Mouse (Mus musculus): ENCODE results near the gene Hspb6. TPM values are rescaled to one million over a fixed set of nuclear protein-coding genes. Genes with fewer than 3 reads are reported as not detected.

The Hspb6 gene
- polyA plus RNA-seq, 1 experiment, result 129 TPM

DNA sequence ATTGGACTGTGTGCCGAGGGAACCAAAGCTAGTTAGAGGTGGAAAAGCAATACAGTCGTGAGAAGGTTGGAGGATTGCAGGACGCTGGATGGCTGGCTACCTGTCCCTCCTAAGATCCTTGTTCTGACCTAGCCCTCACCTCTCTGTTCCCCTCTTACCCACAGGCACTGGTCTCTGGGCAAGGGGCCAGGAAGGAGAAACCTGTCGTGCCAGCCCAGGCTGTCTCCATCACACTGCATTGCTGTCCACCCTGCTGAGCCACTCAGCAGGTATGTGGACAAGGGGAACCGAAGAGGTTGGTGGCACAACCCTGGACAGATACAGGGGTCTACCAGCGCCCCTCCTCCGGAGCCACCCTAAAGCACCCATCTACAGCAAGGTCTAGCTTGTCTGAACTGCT, 48.7 kb downstream of the Hspb6 start:
- peak; percentile 75 for DNase-seq
- Histone ChIP-seq H3K4me1 (ENCODE audit: control insufficient read depth, insufficient read depth, low read length) (0 out of 2 replicates have a peak, but pooled peaks cover 4% of the 10 kb centered on the region), H3K4me3 (replicated peaks; ENCODE audit: extremely low read depth, low read depth, low read length) (no peak overlapping the region)
- WGBS, result 61% methylated on average over 7 of the region's 7 CpGs
- TF ChIP-seq CTCF (IDR thresholded peaks at IDR 0.05; ENCODE audit: insufficient read depth, low read length), result no peak
- TF ChIP-seq POLR2A (IDR thresholded peaks at IDR 0.05; ENCODE audit: borderline replicate concordance, extremely low read depth, low read depth, low read length), result no peak

DNA sequence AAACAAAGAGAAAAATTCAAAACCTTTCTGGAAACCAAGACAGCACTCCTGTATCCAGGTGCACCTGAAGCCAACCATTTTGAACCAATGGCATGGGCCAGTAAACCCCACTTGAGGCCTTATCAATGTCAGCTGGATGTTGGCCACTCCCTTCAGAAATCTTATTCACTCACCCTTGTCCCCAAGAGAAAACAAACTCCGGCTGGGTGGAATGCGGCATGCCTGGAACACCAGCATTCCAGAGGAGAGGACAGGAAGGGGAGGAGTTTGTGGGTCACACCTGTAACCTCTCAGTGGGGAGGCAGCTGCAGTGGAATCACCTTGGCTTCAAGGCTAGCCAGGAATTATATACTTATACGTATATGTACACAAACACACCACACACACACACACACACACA, 50.6 kb downstream of the Hspb6 start:
- DNase-seq, result peak; percentile 81
- Histone ChIP-seq H3K4me3 (replicated peaks; ENCODE audit: extremely low read depth, low read depth, low read length) (no peak overlapping the region), H3K4me1 (ENCODE audit: control insufficient read depth, insufficient read depth, low read length) (0 out of 2 replicates have a peak, but pooled peaks cover 4% of the 10 kb centered on the region)
- 20% methylated on average over 3 of the region's 3 CpGs for WGBS
- peak; percentile 44; the same call in 1 of the 2 replicates for TF ChIP-seq POLR2A (IDR thresholded peaks at IDR 0.05; ENCODE audit: borderline replicate concordance, extremely low read depth, low read depth, low read length)
- no peak for TF ChIP-seq CTCF (IDR thresholded peaks at IDR 0.05; ENCODE audit: insufficient read depth, low read length)

DNA sequence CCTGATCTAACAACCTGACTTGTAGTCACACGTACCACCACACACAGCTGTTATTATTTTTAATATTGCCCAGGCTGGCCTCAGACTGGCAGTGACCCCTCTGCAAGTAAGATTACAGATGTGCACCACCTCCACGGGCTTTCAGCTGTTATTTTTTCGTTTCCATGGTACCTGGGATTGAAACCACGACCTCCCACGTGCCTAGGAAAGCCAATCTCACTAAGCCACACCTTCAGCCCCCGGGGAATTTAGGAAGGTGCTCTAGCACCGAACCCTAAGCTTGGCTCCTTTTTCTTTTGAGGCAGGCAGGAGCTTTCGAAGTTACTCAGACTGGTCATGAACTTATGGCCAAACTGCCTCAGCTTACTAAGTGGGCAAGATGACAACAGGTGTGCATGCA, 52.4 kb downstream of the Hspb6 start:
- Histone ChIP-seq H3K4me1 (ENCODE audit: control insufficient read depth, insufficient read depth, low read length) (peaks cover 6% of the 10 kb centered on the region; the same call in 1 of the 2 replicates), H3K4me3 (replicated peaks; ENCODE audit: extremely low read depth, low read depth, low read length) (no peak overlapping the region)
- 44% methylated on average over 8 of the region's 8 CpGs for WGBS
- TF ChIP-seq POLR2A (IDR thresholded peaks at IDR 0.05; ENCODE audit: borderline replicate concordance, extremely low read depth, low read depth, low read length) (no peak), CTCF (IDR thresholded peaks at IDR 0.05; ENCODE audit: insufficient read depth, low read length) (no peak)
- no peak for DNase-seq

DNA sequence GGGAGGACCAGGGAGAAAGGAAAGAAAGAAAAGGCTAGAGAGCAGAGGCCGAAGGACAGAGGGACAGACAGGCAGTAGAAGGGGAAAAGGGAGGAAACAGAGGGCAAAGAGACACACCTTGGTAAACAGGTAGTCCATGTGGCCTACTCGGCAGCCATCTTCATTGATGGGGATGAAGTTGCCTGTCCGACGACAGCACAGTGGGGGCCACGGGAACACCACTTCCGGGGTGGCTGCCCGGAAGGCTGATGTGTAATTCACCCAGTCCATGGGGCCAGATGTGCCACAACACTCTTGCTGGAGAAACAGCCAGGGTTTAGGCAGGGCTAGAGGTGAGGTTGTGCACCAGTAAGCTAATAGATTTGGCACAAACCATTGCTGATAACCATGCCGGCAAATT, 53.0 kb downstream of the Hspb6 start:
- H3K4me1 ChIP-seq (ENCODE audit: control insufficient read depth, insufficient read depth, low read length), result peaks cover 6% of the 10 kb centered on the region; the same call in 1 of the 2 replicates
- 89% methylated on average over 8 of the region's 8 CpGs for WGBS
- TF ChIP-seq CTCF (IDR thresholded peaks at IDR 0.05; ENCODE audit: insufficient read depth, low read length) (no peak), POLR2A (IDR thresholded peaks at IDR 0.05; ENCODE audit: borderline replicate concordance, extremely low read depth, low read depth, low read length) (no peak)
- DNase-seq, result no peak
- no peak overlapping the region for H3K4me3 ChIP-seq (replicated peaks; ENCODE audit: extremely low read depth, low read depth, low read length)

Other genes with a start within 250 kb of the Hspb6 start
- 141 and 163 TPM in 2 replicates for gene Alkbh6, start 243.5 kb upstream of the Hspb6 start, polyA plus RNA-seq (2012; rRNA removed)
- 14.5 and 21.5 TPM in 2 replicates for gene Syne4, start 237.4 kb upstream of the Hspb6 start, polyA plus RNA-seq (2012; rRNA removed)
- 0.50 and 0.55 TPM in 2 replicates for gene E130208F15Rik, start 230.4 kb upstream of the Hspb6 start, polyA plus RNA-seq (2012; rRNA removed)
- gene Sdhaf1, start 228.3 kb upstream of the Hspb6 start, polyA plus RNA-seq (2012; rRNA removed), result 14.2 and 21.4 TPM in 2 replicates
- gene Lrfn3, start 189.4 kb upstream of the Hspb6 start, polyA plus RNA-seq (2012; rRNA removed), result 8.7 and 10.9 TPM in 2 replicates
- gene Tyrobp, start 138.4 kb upstream of the Hspb6 start, polyA plus RNA-seq (2012; rRNA removed), result 328 and 425 TPM in 2 replicates
- 33.9 and 37.1 TPM in 2 replicates for gene Hcst, start 132.3 kb upstream of the Hspb6 start, polyA plus RNA-seq (2012; rRNA removed)
- gene Nfkbid, start 130.4 kb upstream of the Hspb6 start, polyA plus RNA-seq (2012; rRNA removed), result 7.2 and 8.6 TPM in 2 replicates
- gene Aplp1, start 106.6 kb upstream of the Hspb6 start, polyA plus RNA-seq (2012; rRNA removed), result 9.5 and 11.8 TPM in 2 replicates
- gene Kirrel2, start 94.5 kb upstream of the Hspb6 start, polyA plus RNA-seq (2012; rRNA removed), result not detected in 2 replicates
- not detected in 2 replicates for gene Nphs1, start 93.9 kb upstream of the Hspb6 start, polyA plus RNA-seq (2012; rRNA removed)
- 0.12 TPM in 1 of 2 replicates, not detected in the other for gene Prodh2, start 58.6 kb upstream of the Hspb6 start, polyA plus RNA-seq (2012; rRNA removed)
- 21.4 and 24.0 TPM in 2 replicates for gene Arhgap33, start 17.1 kb upstream of the Hspb6 start, polyA plus RNA-seq (2012; rRNA removed)
- gene Proser3, start 121 bp downstream of the Hspb6 start, polyA plus RNA-seq (2012; rRNA removed), result 10.2 and 12.4 TPM in 2 replicates
- gene Lin37, start 7.7 kb downstream of the Hspb6 start, polyA plus RNA-seq (2012; rRNA removed), result 27.1 and 29.4 TPM in 2 replicates
- 47.6 and 50.1 TPM in 2 replicates for gene U2af1l4, start 11.1 kb downstream of the Hspb6 start, polyA plus RNA-seq (2012; rRNA removed)
- gene Gm49396, start 11.2 kb downstream of the Hspb6 start, polyA plus RNA-seq (2012; rRNA removed), result 2.2 and 3.9 TPM in 2 replicates
- gene Psenen, start 11.4 kb downstream of the Hspb6 start, polyA plus RNA-seq (2012; rRNA removed), result 92.5 and 133 TPM in 2 replicates
- gene Igflr1, start 13.2 kb downstream of the Hspb6 start, polyA plus RNA-seq (2012; rRNA removed), result 9.6 and 12.0 TPM in 2 replicates
- gene Kmt2b, start 36.5 kb downstream of the Hspb6 start, polyA plus RNA-seq (2012; rRNA removed), result 49.9 and 58.6 TPM in 2 replicates
- gene Zbtb32, start 46.7 kb downstream of the Hspb6 start, polyA plus RNA-seq (2012; rRNA removed), result 5.1 and 5.7 TPM in 2 replicates
- gene Upk1a, start 60.7 kb downstream of the Hspb6 start, polyA plus RNA-seq (2012; rRNA removed), result 8.5 and 8.6 TPM in 2 replicates
- gene Cox6b1, start 74.0 kb downstream of the Hspb6 start, polyA plus RNA-seq (2012; rRNA removed), result 183 and 273 TPM in 2 replicates
- not detected in 2 replicates for gene Etv2, start 83.7 kb downstream of the Hspb6 start, polyA plus RNA-seq (2012; rRNA removed)
- 78.0 and 79.7 TPM in 2 replicates for gene Rbm42, start 98.1 kb downstream of the Hspb6 start, polyA plus RNA-seq (2012; rRNA removed)
- gene Haus5, start 112.8 kb downstream of the Hspb6 start, polyA plus RNA-seq (2012; rRNA removed), result 9.9 and 13.0 TPM in 2 replicates
- gene Pmis2, start 119.4 kb downstream of the Hspb6 start, polyA plus RNA-seq (2012; rRNA removed), result not detected in 2 replicates
- not detected in 2 replicates for gene 2200002J24Rik, start 146.7 kb downstream of the Hspb6 start, polyA plus RNA-seq (2012; rRNA removed)
- not detected in 2 replicates for gene Atp4a, start 160.0 kb downstream of the Hspb6 start, polyA plus RNA-seq (2012; rRNA removed)
- gene Tmem147, start 177.4 kb downstream of the Hspb6 start, polyA plus RNA-seq (2012; rRNA removed), result 122 and 154 TPM in 2 replicates
- gene Gapdhs, start 191.5 kb downstream of the Hspb6 start, polyA plus RNA-seq (2012; rRNA removed), result 0.27 and 0.40 TPM in 2 replicates
- gene Sbsn, start 199.3 kb downstream of the Hspb6 start, polyA plus RNA-seq (2012; rRNA removed), result 3.8 and 60.4 TPM in 2 replicates
- 43.8 and 486 TPM in 2 replicates for gene Dmkn, start 211.6 kb downstream of the Hspb6 start, polyA plus RNA-seq (2012; rRNA removed)
- gene Krtdap, start 235.7 kb downstream of the Hspb6 start, polyA plus RNA-seq (2012; rRNA removed), result 307 TPM in 1 of 2 replicates, not detected in the other

All from lung, adult 2 months (tissue).